Mouse (Mus musculus): ENCODE data around the gene Dgke.

GRCm38 (mm10) chr11:89059919-89060422 is 6.7 kb downstream of the Dgke start:
- TF ChIP-seq CTCF (IDR thresholded peaks at IDR 0.05; ENCODE audit: low read depth): 0 out of 2 replicates have a peak, but pooled peaks have one; percentile 7
- TF ChIP-seq EP300 (IDR thresholded peaks at IDR 0.05; ENCODE audit: low read depth): no peak
